Mouse (Mus musculus) heart, adult 2 months (tissue): Measurements from ENCODE around the gene Wnt9a. TPM values are rescaled to one million over a fixed set of nuclear protein-coding genes. Genes with fewer than 3 reads are reported as not detected.

ENCODE experiments used
- DNase-seq, 2 experiments: peaks; one replicate each; pipeline ENCODE4 v3.0.0; 2021
- H3K27ac ChIP-seq: fragments of 200-600 bp; 2 replicates; pipeline ENCODE4 v1.8.1; 2022
- H3K27me3 ChIP-seq: fragments of 200-500 bp; 2 replicates; pipeline ENCODE4 v1.6.1; 2012; ENCODE audit warnings: mild to moderate bottlenecking, low read length, inconsistent platforms, mixed read lengths; ENCODE audit not compliant: control insufficient read depth, insufficient read depth
- H3K36me3 ChIP-seq: fragments of 200-500 bp; 2 replicates; pipeline ENCODE4 v1.6.1; 2012; ENCODE audit warnings: low read length, inconsistent platforms; ENCODE audit not compliant: control insufficient read depth, insufficient read depth
- H3K4me1 ChIP-seq: fragments of 200-500 bp; 2 replicates; pipeline ENCODE4 v1.6.1; 2011; ENCODE audit warnings: low read length; ENCODE audit not compliant: control insufficient read depth, insufficient read depth
- H3K4me3 ChIP-seq: fragments of 200-600 bp; 2 replicates; pipeline ENCODE4 v1.8.1; 2022
- H3K79me2 ChIP-seq: fragments of 200-500 bp; replicated peaks from 2 replicates; pipeline ENCODE4 v1.6.1; 2012; ENCODE audit warnings: mild to moderate bottlenecking, inconsistent platforms, low read length, moderate library complexity, mixed read lengths; ENCODE audit not compliant: control insufficient read depth, insufficient read depth
- H3K9ac ChIP-seq: fragments of 200-500 bp; 2 replicates; pipeline ENCODE4 v1.6.1; 2012; ENCODE audit warnings: low read depth, mild to moderate bottlenecking, control low read depth, inconsistent platforms, low read length, mixed read lengths
- CTCF ChIP-seq: fragments of 200-600 bp; IDR thresholded peaks from 2 replicates; pipeline ENCODE4 v1.8.1; 2022; ENCODE audit warnings: antibody characterized with exemption, mild to moderate bottlenecking, moderate library complexity
- EP300 ChIP-seq: fragments of 200-500 bp; IDR thresholded peaks from 2 replicates; pipeline ENCODE4 v1.6.1; 2011; ENCODE audit warnings: low read depth, low read length, control low read depth; ENCODE audit not compliant: insufficient read depth
- POLR2A ChIP-seq: fragments of 200-500 bp; IDR thresholded peaks from 2 replicates; pipeline ENCODE4 v1.6.1; 2011; ENCODE audit warnings: mild to moderate bottlenecking, low read depth, low read length, control low read depth; ENCODE audit not compliant: insufficient read depth
- WGBS: fragments of 180-500 bp; shearing (Covaris S2); methylation state at CpG from one replicate; pipeline ENCODE4 v1.1.7; 2018; 5-methylcytosine and 5-hydroxymethylcytosine counted together
- intact Hi-C: fragments of 180-260 bp; cut with DNase I; formaldehyde crosslinking; loops from one replicate; pipeline ENCODE4 v1.15.1; 2025
- polyA plus RNA-seq: library from polyadenylated mRNA; depleted of rRNA; stranded (reverse); fragments of >200 nt; gene quantifications from 2 replicates; pipeline ENCODE4 v1.2.3, GENCODE M21; 2012
- total RNA-seq, 2 experiments: library from RNA; stranded (reverse); gene quantifications; 2 replicates each; pipeline ENCODE4 v1.2.3; 2021

Wnt9a gene
- total and polyA plus RNA-seq, 3 experiments: 4.3 to 4.6 (median 4.6) TPM

DNA sequence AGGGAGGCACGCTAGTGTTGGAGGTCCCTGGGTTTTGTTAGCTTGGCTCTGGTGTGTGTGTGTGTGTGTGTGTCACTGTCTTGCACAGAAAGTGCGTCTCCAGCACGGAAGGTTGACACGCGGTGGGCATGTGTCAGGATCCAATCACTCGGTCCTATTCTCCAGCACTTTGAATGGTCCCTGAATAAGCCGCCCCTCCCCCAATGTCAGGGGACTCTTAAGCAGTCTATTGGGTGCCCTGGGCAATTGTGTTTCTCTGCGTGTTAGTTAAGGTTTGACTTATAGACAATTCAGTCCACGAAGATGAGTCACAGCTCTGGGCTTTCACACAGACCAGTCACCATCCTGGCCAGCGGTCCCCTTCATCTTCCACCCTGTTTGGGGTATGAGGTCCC lies 910 bp upstream of the Wnt9a start:
- Histone ChIP-seq H3K36me3 (no peaks in the 10 kb centered on the region), H3K27me3 (no peaks in the 10 kb centered on the region), H3K27ac (no peak overlapping the region), H3K4me1 (peaks cover 2% of the 10 kb centered on the region; the same call in 1 of the 2 replicates), H3K79me2 (no peaks in the 10 kb centered on the region), H3K4me3 (no peak overlapping the region; the same call in 1 of the 2 replicates), H3K9ac (no peak overlapping the region)
- TF ChIP-seq CTCF (no peak), POLR2A (no peak), EP300 (no peak)
- intact Hi-C loops: loop anchor here (5.0 kb wide), 2 partner anchors 61 to 261 kb away; no protein-coding TSS in a partner anchor
- no peak for DNase-seq
- 13% methylated on average over 10 of the region's 10 CpGs for WGBS

DNA sequence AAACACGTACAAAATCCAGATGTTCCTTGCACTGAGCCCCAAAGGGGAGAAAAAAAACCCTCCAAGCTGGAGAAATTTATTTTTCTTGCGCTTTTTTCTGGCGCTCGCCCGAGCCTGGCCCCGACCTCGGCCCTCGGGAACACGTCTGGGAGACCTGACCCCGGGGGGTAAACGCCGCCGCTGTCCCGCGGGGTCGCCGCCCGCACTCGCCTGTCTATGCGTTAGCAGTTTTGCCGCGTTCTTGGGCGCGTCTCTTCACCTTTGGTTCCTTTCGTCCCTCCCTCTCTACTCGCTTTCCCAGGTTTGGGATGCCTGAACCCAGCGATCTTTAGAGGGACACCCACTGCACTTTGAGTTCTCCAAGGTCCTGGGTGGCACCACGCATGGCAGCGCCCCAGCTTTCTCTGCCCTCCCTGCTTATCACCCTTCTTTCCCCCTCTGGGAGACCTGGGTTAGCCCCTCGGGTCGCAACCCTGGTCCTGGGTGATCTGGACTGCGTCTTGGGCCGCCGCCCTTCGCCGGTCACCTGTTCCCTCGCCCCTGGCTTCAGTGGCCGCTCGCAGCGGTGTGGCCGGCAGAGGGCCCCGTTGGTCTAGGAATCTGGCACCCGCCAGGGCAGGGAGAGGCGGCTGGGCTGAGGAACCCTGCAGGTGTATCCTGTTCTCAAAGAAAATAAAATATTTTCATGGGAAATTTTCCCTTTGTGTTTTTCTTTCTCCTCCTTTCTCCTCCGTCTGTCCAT lies 865 bp downstream of the Wnt9a start:
- intact Hi-C loops: loop anchor here (1.0 to 5.0 kb wide), 4 partner anchors 23 to 260 kb away; no protein-coding TSS in a partner anchor
- Histone ChIP-seq H3K27ac (peak overlapping the region; percentile 68; the same call in 1 of the 2 replicates), H3K4me3 (peak overlapping the region; percentile 63), H3K4me1 (peaks cover 2% of the 10 kb centered on the region; the same call in 1 of the 2 replicates), H3K36me3 (no peaks in the 10 kb centered on the region), H3K79me2 (no peaks in the 10 kb centered on the region), H3K9ac (peak overlapping the region; percentile 89), H3K27me3 (no peaks in the 10 kb centered on the region)
- DNase-seq: peak; percentile 86 to 89
- under 1% methylated on average over 45 of the region's 45 CpGs for WGBS
- peak; percentile 98 for TF ChIP-seq CTCF
- TF ChIP-seq EP300: 0 out of 2 replicates have a peak, but pooled peaks have one; percentile 53
- TF ChIP-seq POLR2A: no peak

DNA sequence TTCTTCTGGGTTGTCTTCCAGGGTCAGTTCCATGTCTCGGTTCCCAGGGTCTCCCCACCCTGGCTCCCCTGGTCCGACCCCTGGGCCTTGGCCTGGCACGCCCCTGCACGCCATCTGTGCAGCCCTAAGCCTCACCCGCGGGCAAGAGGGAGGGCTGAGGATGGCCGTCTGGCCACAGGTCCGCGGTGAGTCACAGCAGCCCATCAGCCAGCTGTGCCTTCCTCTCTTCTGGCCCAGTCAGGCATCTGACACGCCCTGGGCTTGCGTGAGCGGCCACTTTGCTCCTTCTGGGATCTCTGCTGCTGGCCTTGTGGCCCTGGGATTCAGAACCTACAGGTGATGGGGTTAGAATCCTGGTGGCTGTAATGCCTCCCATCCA lies 1.4 kb downstream of the Wnt9a start:
- intact Hi-C loops: loop anchor here (1.0 to 5.0 kb wide), 4 partner anchors 23 to 259 kb away; no protein-coding TSS in a partner anchor
- Histone ChIP-seq H3K36me3 (no peaks in the 10 kb centered on the region), H3K4me1 (peaks cover 2% of the 10 kb centered on the region; the same call in 1 of the 2 replicates), H3K4me3 (no peak overlapping the region; the same call in 1 of the 2 replicates), H3K27ac (peak overlapping the region; percentile 4; the same call in 1 of the 2 replicates), H3K27me3 (no peaks in the 10 kb centered on the region), H3K9ac (0 out of 2 replicates have a peak overlapping the region, but pooled peaks have one; percentile 10), H3K79me2 (0 out of 2 replicates have a peak, but pooled peaks cover under 1% of the 10 kb centered on the region)
- TF ChIP-seq POLR2A: no peak
- TF ChIP-seq CTCF: no peak
- no peak for TF ChIP-seq EP300
- WGBS: 23% methylated on average over 12 of the region's 12 CpGs
- DNase-seq: peak in 1 of 2 experiments; percentile 50

DNA sequence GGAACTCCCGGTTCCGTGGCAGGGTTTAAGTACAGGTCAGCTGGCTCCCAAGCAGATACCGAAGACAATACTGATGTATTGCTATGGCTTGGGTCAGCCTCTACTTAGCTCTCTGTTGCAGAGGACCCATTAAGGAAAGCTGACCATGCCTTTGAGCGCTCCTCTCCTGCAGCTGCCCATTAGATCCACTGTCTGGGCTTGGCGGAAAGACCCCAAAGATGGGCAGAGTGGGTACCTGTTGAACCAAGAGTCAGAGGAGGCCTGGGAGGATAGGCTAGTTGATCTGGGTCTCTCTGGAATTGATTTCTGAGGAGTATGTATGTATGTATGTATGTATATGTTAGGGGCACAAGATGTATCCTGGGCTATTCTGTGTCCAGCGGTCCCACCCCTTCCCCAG lies 1.9 kb downstream of the Wnt9a start:
- Histone ChIP-seq H3K27ac (peak overlapping the region; percentile 65), H3K36me3 (no peaks in the 10 kb centered on the region), H3K9ac (no peak overlapping the region), H3K4me1 (peaks cover 2% of the 10 kb centered on the region; the same call in 1 of the 2 replicates), H3K79me2 (0 out of 2 replicates have a peak, but pooled peaks cover 2% of the 10 kb centered on the region), H3K27me3 (no peaks in the 10 kb centered on the region), H3K4me3 (no peak overlapping the region)
- no peak for TF ChIP-seq CTCF
- TF ChIP-seq POLR2A: no peak
- no peak for TF ChIP-seq EP300
- intact Hi-C loops: loop anchor here (1.0 to 5.0 kb wide), 4 partner anchors 22 to 259 kb away; no protein-coding TSS in a partner anchor
- DNase-seq: no peak
- WGBS: 55% methylated on average over 6 of the region's 6 CpGs

DNA sequence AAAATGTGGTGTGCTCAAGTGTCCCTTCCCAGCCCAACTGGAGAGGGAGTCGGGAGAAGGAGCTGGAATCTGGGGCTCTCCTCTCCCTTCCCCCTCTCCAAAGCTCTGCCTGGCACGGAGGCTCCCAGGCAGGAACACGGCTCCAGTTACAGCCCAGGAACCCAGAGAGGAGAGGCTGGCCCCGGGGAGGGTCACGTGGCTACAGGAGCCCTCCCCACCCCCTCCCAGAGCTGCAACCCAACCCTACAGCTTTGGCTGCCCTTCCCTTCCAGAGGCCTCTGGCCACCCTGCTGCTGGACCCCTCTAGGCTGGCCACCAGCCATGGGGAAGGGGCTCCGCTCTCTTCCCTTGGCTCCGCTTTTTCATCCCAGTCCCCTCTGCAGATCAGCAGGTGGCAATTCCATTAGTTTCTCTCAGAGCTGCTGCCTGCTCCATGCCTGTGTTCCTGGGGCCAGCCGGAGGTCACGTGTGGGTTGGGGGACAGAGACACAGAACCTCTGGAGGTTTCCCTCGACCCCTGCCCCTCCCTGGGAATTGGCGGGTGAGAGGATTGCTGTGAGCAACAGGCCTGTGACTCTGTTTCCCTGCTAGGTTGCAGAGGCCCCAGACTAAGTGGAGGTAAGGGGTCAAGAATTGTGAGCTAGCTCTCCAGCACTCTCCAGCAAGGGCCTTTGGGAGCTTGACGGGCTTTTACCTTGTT lies 2.5 kb downstream of the Wnt9a start:
- H3K4me1 ChIP-seq: peaks cover 2% of the 10 kb centered on the region; the same call in 1 of the 2 replicates
- H3K27ac ChIP-seq: peak overlapping the region; percentile 65
- no peaks in the 10 kb centered on the region for H3K36me3 ChIP-seq
- no peaks in the 10 kb centered on the region for H3K27me3 ChIP-seq
- WGBS: 40% methylated on average over 12 of the region's 12 CpGs
- TF ChIP-seq CTCF (no peak), EP300 (no peak), POLR2A (no peak)
- H3K9ac ChIP-seq: no peak overlapping the region
- intact Hi-C loops: loop anchor here (2.0 to 5.0 kb wide), 3 partner anchors 22 to 258 kb away; no protein-coding TSS in a partner anchor
- H3K79me2 ChIP-seq: 0 out of 2 replicates have a peak, but pooled peaks cover 3% of the 10 kb centered on the region
- H3K4me3 ChIP-seq: no peak overlapping the region
- peak; percentile 53 to 70 for DNase-seq
